Mouse (Mus musculus) heart, adult 2 months (tissue): ENCODE measurements around the gene Gm2a. TPM values are rescaled to one million over a fixed set of nuclear protein-coding genes. Genes with fewer than 3 reads are reported as not detected.
A peak's percentile ranks its signal among the peaks of the same experiment; 100 is the strongest.
"Not testable (repeated sequence)": the region's sequence is repeated elsewhere in the genome, so short reads cannot be mapped to it uniquely, and the experiment has no call there.

Source experiments
- DNase-seq, 2 experiments: peaks; one replicate each; pipeline ENCODE4 v3.0.0; 2021
- H3K27ac ChIP-seq: fragments of 200-600 bp; 2 replicates; pipeline ENCODE4 v1.8.1; 2022
- H3K27me3 ChIP-seq: fragments of 200-500 bp; 2 replicates; pipeline ENCODE4 v1.6.1; 2012; ENCODE audit warnings: mild to moderate bottlenecking, low read length, inconsistent platforms, mixed read lengths; ENCODE audit not compliant: control insufficient read depth, insufficient read depth
- H3K36me3 ChIP-seq: fragments of 200-500 bp; 2 replicates; pipeline ENCODE4 v1.6.1; 2012; ENCODE audit warnings: low read length, inconsistent platforms; ENCODE audit not compliant: control insufficient read depth, insufficient read depth
- H3K4me1 ChIP-seq: fragments of 200-500 bp; 2 replicates; pipeline ENCODE4 v1.6.1; 2011; ENCODE audit warnings: low read length; ENCODE audit not compliant: control insufficient read depth, insufficient read depth
- H3K4me3 ChIP-seq: fragments of 200-600 bp; 2 replicates; pipeline ENCODE4 v1.8.1; 2022
- H3K79me2 ChIP-seq: fragments of 200-500 bp; replicated peaks from 2 replicates; pipeline ENCODE4 v1.6.1; 2012; ENCODE audit warnings: mild to moderate bottlenecking, inconsistent platforms, low read length, moderate library complexity, mixed read lengths; ENCODE audit not compliant: control insufficient read depth, insufficient read depth
- H3K9ac ChIP-seq: fragments of 200-500 bp; 2 replicates; pipeline ENCODE4 v1.6.1; 2012; ENCODE audit warnings: low read depth, mild to moderate bottlenecking, control low read depth, inconsistent platforms, low read length, mixed read lengths
- CTCF ChIP-seq: fragments of 200-600 bp; IDR thresholded peaks from 2 replicates; pipeline ENCODE4 v1.8.1; 2022; ENCODE audit warnings: antibody characterized with exemption, mild to moderate bottlenecking, moderate library complexity
- EP300 ChIP-seq: fragments of 200-500 bp; IDR thresholded peaks from 2 replicates; pipeline ENCODE4 v1.6.1; 2011; ENCODE audit warnings: low read depth, low read length, control low read depth; ENCODE audit not compliant: insufficient read depth
- POLR2A ChIP-seq: fragments of 200-500 bp; IDR thresholded peaks from 2 replicates; pipeline ENCODE4 v1.6.1; 2011; ENCODE audit warnings: mild to moderate bottlenecking, low read depth, low read length, control low read depth; ENCODE audit not compliant: insufficient read depth
- WGBS: fragments of 180-500 bp; shearing (Covaris S2); methylation state at CpG from one replicate; pipeline ENCODE4 v1.1.7; 2018; 5-methylcytosine and 5-hydroxymethylcytosine counted together
- intact Hi-C: fragments of 180-260 bp; cut with DNase I; formaldehyde crosslinking; loops from one replicate; pipeline ENCODE4 v1.15.1; 2025
- polyA plus RNA-seq: library from polyadenylated mRNA; depleted of rRNA; stranded (reverse); fragments of >200 nt; gene quantifications from 2 replicates; pipeline ENCODE4 v1.2.3, GENCODE M21; 2012
- total RNA-seq, 2 experiments: library from RNA; stranded (reverse); gene quantifications; 2 replicates each; pipeline ENCODE4 v1.2.3; 2021

Gm2a gene
- total and polyA plus RNA-seq, 3 experiments, result 10.3 to 19.8 (median 10.8) TPM

DNA sequence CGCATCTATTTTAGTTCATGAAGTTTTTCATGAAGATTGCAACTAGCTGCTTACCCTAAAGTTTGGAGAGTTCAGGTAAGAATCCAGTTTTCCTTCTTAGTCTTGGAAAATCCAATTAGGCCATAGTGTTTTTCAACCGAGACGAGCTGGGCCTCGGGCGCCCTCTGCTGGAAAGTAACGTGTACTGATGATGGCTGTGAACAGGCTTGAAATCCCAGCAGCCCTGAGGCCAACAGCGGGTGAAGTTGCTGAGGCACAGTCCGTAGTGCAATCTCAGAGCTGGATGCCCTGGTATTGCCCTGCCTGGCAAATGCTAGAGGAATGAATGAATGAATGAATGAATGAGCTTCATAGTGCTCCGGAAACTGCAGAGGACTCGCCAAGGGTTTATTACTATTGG, 10.9 kb upstream of the Gm2a start:
- Histone ChIP-seq H3K9ac (no peak overlapping the region), H3K79me2 (no peaks in the 10 kb centered on the region), H3K4me3 (no peak overlapping the region), H3K4me1 (no peaks in the 10 kb centered on the region; the same call in 1 of the 2 replicates), H3K36me3 (no peaks in the 10 kb centered on the region), H3K27me3 (no peaks in the 10 kb centered on the region), H3K27ac (no peak overlapping the region; the same call in 1 of the 2 replicates)
- intact Hi-C loops, result loop anchor here (1.0 to 10.0 kb wide), 5 partner anchors 41 to 212 kb away; no protein-coding TSS in a partner anchor
- WGBS, result 10% methylated on average over 10 of the region's 10 CpGs
- TF ChIP-seq CTCF (peak; percentile 98), POLR2A (no peak), EP300 (peak; percentile 89)
- peak; percentile 67 to 78 for DNase-seq

DNA sequence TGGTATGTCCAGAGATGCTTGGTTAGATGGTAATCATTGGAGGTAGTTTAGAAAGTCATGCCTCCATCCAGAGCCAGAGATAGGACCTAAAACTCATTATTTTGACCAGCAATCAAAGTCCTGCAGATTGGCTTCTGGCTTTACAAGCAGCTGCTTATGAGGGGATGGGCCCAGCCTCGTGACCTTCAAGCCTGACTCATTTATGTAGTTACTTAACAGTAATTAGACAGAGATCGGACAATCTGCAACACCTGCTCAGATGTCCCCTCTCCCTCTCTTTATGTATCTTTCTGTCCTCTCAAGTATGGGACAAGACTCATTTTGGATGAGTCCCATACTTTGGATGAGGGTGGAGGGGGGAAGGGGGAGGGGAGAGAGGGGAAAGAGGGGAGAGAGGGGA, 8.0 kb upstream of the Gm2a start:
- WGBS, result 76% methylated on average over 2 of the region's 2 CpGs
- TF ChIP-seq EP300 (no peak), POLR2A (no peak), CTCF (no peak)

GRCm38 (mm10) chr11:55093096-55093495, 4.8 kb upstream of the Gm2a start:
- TF ChIP-seq CTCF (no peak), EP300 (no peak), POLR2A (no peak)
- Histone ChIP-seq H3K4me3 (no peak overlapping the region), H3K79me2 (no peaks in the 10 kb centered on the region), H3K27me3 (no peaks in the 10 kb centered on the region), H3K4me1 (peaks cover 1% of the 10 kb centered on the region; the same call in 1 of the 2 replicates), H3K27ac (no peak overlapping the region), H3K9ac (no peak overlapping the region), H3K36me3 (no peaks in the 10 kb centered on the region)
- DNase-seq, result no peak
- intact Hi-C loops, result loop anchor here (10.0 kb wide), 1 partner anchor 362 kb away; no protein-coding TSS in a partner anchor
- 82% methylated on average over 7 of the region's 7 CpGs for WGBS

More for the DNA sequence above, 8.0 kb upstream of the Gm2a start:
- no peak overlapping the region for H3K4me3 ChIP-seq
- H3K4me1 ChIP-seq, result no peaks in the 10 kb centered on the region; the same call in 1 of the 2 replicates
- H3K36me3 ChIP-seq, result no peaks in the 10 kb centered on the region
- H3K27ac ChIP-seq, result no peak overlapping the region
- H3K9ac ChIP-seq, result no peak overlapping the region
- no peaks in the 10 kb centered on the region for H3K27me3 ChIP-seq
- no peaks in the 10 kb centered on the region for H3K79me2 ChIP-seq
- DNase-seq, result no peak
- intact Hi-C loops, result loop anchor here (5.0 to 10.0 kb wide), 4 partner anchors 67 to 365 kb away; no protein-coding TSS in a partner anchor

DNA sequence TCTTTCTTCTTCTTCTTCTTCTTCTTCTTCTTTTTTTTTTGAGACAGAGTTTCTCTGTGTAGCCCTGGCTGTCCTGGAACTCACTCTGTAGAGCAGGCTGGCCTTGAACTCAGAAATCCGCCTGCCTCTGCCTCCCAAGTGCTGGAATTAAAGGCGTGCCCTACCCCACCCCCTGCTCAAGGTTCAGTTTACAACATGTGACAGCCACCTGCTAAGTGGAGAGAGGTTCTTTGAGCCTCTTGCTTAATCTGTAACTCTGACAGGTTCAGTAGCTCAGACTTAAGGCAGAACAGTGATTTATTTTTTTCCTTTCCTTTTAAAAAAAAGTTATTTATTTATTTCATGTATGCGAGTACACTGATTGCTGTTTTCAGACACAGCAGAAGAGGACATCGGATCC, 1.6 kb upstream of the Gm2a start:
- H3K9ac ChIP-seq, H3K36me3 ChIP-seq, H3K79me2 ChIP-seq, DNase-seq, H3K4me3 ChIP-seq, H3K27me3 ChIP-seq, H3K27ac ChIP-seq, H3K4me1 ChIP-seq: not testable (repeated sequence)
- intact Hi-C loops, result loop anchor here (10.0 kb wide), 1 partner anchor 359 kb away; no protein-coding TSS in a partner anchor
- 84% methylated on average over 4 of the region's 4 CpGs for WGBS

- intact Hi-C loops, result loop anchor here (10.0 kb wide), 1 partner anchor 358 kb away; no protein-coding TSS in a partner anchor
Measured at GRCm38 (mm10) chr11:55096731-55097462, 1.0 kb upstream of the Gm2a start.

GRCm38 (mm10) chr11:55098189-55098915, 437 bp downstream of the Gm2a start:
- WGBS, result 14% methylated on average over 24 of the region's 24 CpGs
- Histone ChIP-seq H3K9ac (peak overlapping the region; percentile 87), H3K79me2 (no peaks in the 10 kb centered on the region), H3K27me3 (no peaks in the 10 kb centered on the region), H3K27ac (peak overlapping the region; percentile 70), H3K4me1 (peaks cover 5% of the 10 kb centered on the region), H3K4me3 (peak overlapping the region; percentile 81), H3K36me3 (no peaks in the 10 kb centered on the region)
- intact Hi-C loops, result loop anchor here (10.0 kb wide), 1 partner anchor 356 kb away; no protein-coding TSS in a partner anchor
- peak in 1 of 2 experiments; percentile 35 for DNase-seq
- TF ChIP-seq CTCF (no peak), EP300 (no peak), POLR2A (no peak)

More at GRCm38 (mm10) chr11:55096731-55097462, 1.0 kb upstream of the Gm2a start:
- H3K4me1 ChIP-seq, result peaks cover 5% of the 10 kb centered on the region
- no peaks in the 10 kb centered on the region for H3K27me3 ChIP-seq
- no peak for DNase-seq
- WGBS, result 21% methylated on average over 11 of the region's 11 CpGs
- peak overlapping the region; percentile 74 for H3K27ac ChIP-seq
- H3K4me3 ChIP-seq, result peak overlapping the region; percentile 15
- H3K9ac ChIP-seq, result peak overlapping the region; percentile 54
- H3K36me3 ChIP-seq, result no peaks in the 10 kb centered on the region
- H3K79me2 ChIP-seq, result no peaks in the 10 kb centered on the region
- TF ChIP-seq POLR2A (no peak), CTCF (no peak), EP300 (no peak)
